Mouse (Mus musculus) CH12.LX (cell line): ENCODE results near the gene Fgfr2.

Experiments
- CTCF ChIP-seq, 2 experiments: IDR thresholded peaks in 1 of 2; conservative IDR thresholded peaks in 1 of 2; 2 replicates each; pipeline ENCODE4 v1.5.1; 2011 to 2012; ENCODE audit warnings: low read depth in 2 of 2, low read length in 2 of 2, improper control_type of control experiment in 1 of 2, inconsistent platforms in 1 of 2, mild to moderate bottlenecking in 1 of 2, moderate library complexity in 1 of 2
- HCFC1 ChIP-seq: IDR thresholded peaks from 2 replicates; pipeline ENCODE4 v1.6.1; 2012; ENCODE audit warnings: low read depth, mild to moderate bottlenecking, inconsistent platforms, low read length, improper control_type of control experiment
- JUND ChIP-seq: conservative IDR thresholded peaks from 2 replicates; pipeline ENCODE4 v1.6.1; 2011; ENCODE audit warnings: low read depth, low read length, improper control_type of control experiment
- KAT2A ChIP-seq: IDR thresholded peaks from 2 replicates; pipeline ENCODE4 v1.6.1; 2012; ENCODE audit warnings: low read length, improper control_type of control experiment, inconsistent platforms; ENCODE audit not compliant: insufficient replicate concordance
- MAFK ChIP-seq: IDR thresholded peaks from 2 replicates; pipeline ENCODE4 v1.6.1; 2011; ENCODE audit warnings: low read length, improper control_type of control experiment; ENCODE audit not compliant: insufficient replicate concordance
- MAZ ChIP-seq: IDR thresholded peaks from 2 replicates; pipeline ENCODE4 v1.6.1; 2012; ENCODE audit warnings: low read depth, mild to moderate bottlenecking, inconsistent platforms, low read length, improper control_type of control experiment, moderate library complexity
- MYC ChIP-seq: IDR thresholded peaks from 2 replicates; pipeline ENCODE4 v1.6.1; 2011; ENCODE audit warnings: low read depth, mild to moderate bottlenecking, improper control_type of control experiment, low read length
- POLR2A ChIP-seq: IDR thresholded peaks from 2 replicates; pipeline ENCODE4 v1.6.1; 2011; ENCODE audit warnings: low read depth, mild to moderate bottlenecking, improper control_type of control experiment, low read length
- TBP ChIP-seq: conservative IDR thresholded peaks from 2 replicates; pipeline ENCODE4 v1.6.1; 2011; ENCODE audit warnings: low read depth, low read length, improper control_type of control experiment
- UBTF ChIP-seq: IDR thresholded peaks from 2 replicates; pipeline ENCODE4 v1.6.1; 2012; ENCODE audit warnings: low read depth, mild to moderate bottlenecking, inconsistent platforms, low read length, improper control_type of control experiment, moderate library complexity
- USF2 ChIP-seq: conservative IDR thresholded peaks from 2 replicates; pipeline ENCODE4 v1.6.1; 2011; ENCODE audit warnings: low read depth, low read length, improper control_type of control experiment
- ZMIZ1 ChIP-seq: IDR thresholded peaks from 2 replicates; pipeline ENCODE4 v1.6.1; 2012; ENCODE audit warnings: low read depth, mild to moderate bottlenecking, inconsistent platforms, low read length, improper control_type of control experiment

DNA sequence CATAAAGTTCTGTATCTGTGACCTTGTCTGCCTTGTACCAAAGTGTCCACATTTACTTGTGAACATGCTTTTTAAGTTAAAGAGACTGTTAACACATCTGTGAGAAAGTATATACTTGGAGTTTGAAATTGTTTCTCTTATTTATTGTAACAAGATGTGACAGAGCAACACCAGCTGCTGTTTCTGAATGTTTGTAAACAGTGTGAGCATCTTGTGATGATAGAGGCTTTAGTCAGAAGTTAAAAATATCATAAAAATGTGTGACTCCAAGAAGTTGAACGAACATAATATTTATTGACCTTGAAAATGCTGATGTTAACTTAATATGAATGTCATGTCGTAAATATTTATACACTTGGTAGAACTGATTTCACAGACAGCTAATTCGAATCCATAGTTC, 172.5 kb downstream of the Fgfr2 start:
- TF ChIP-seq TBP: no peak
- no peak for TF ChIP-seq MAFK
- no peak for TF ChIP-seq POLR2A
- TF ChIP-seq CTCF (conservative IDR thresholded peaks at IDR 0.05 in 1 of 2, IDR thresholded peaks at IDR 0.05 in 1 of 2; ENCODE audit: low read depth in 2 of 2, low read length in 2 of 2): no peak
- TF ChIP-seq USF2: no peak
- no peak for TF ChIP-seq HCFC1
- TF ChIP-seq KAT2A: no peak
- no peak for TF ChIP-seq MAZ
- TF ChIP-seq JUND: no peak
- TF ChIP-seq UBTF: no peak
- TF ChIP-seq MYC: no peak
- no peak for TF ChIP-seq ZMIZ1
